In the genomic region with DNA sequence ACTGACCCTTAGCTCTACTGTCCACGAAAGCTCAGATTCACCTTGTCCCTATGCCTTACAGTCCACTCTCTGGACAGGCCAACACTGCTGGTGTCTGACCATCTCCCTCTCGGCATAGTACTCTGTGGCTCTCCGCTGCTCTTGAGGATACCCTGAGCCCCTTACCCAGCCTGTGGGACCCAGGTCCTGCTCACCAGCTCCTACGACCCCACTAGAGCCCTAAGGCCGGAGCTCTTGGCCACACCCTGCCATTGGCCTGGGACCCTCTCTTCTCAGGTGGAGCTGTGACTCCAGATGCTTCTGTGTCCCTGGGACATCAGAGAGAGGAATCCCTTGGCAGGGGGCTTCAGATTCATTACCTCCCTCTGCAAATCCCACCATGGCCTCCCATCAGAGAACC, we compare ENCODE assay signal across 24 mouse cellular contexts. TPM values are rescaled to one million over a fixed set of nuclear protein-coding genes. Genes with fewer than 3 reads are reported as not detected.
DNase-seq lines count a peak whose midpoint lies in the region; ATAC-seq lines count a peak whose summit lies in the region.
"Had no signal": no experiment of that assay in that cellular context is flagged by ENCODE, and none has a peak within 500 bp of the region (broad histone marks: within the 10 kb centered on the region; RNA-seq: fewer than 3 reads in every experiment).

No protein-coding gene starts in this region.

- H3K4me2 ChIP-seq in kidney, embryonic 16.5 days (replicated peaks; ENCODE audit: low read depth, low read length): no peak overlapping the region
- H3K4me2 ChIP-seq in lung, embryonic 15.5 days: no peak overlapping the region
- H3K4me2 ChIP-seq: limb, embryonic 12.5 days; neural tube, embryonic 13.5 days had no signal

- no peak overlapping the region for H3K4me3 ChIP-seq in kidney, embryonic 16.5 days (ENCODE audit: low read length)
- no peak overlapping the region for H3K4me3 ChIP-seq in lung, embryonic 15.5 days
- H3K4me3 ChIP-seq in brown adipose tissue, adult 24 weeks (ENCODE audit: insufficient read depth, low read depth, low read length): peak overlapping the region; percentile 46
- H3K4me3 ChIP-seq in embryonic facial prominence, embryonic 10.5 days: no peak overlapping the region
- H3K4me3 ChIP-seq: limb, embryonic 12.5 days; neural tube, embryonic 13.5 days had no signal

- H3K36me3 ChIP-seq in kidney, embryonic 16.5 days (ENCODE audit: insufficient read depth, low read length): no peaks in the 10 kb centered on the region
- no peaks in the 10 kb centered on the region for H3K36me3 ChIP-seq in lung, embryonic 15.5 days
- no peaks in the 10 kb centered on the region for H3K36me3 ChIP-seq in embryonic facial prominence, embryonic 10.5 days (replicated peaks)
- H3K36me3 ChIP-seq: limb, embryonic 12.5 days; neural tube, embryonic 13.5 days had no signal

- H3K9me3 ChIP-seq in kidney, embryonic 16.5 days (ENCODE audit: low read length): peaks cover 4% of the 10 kb centered on the region
- no peaks in the 10 kb centered on the region for H3K9me3 ChIP-seq in lung, embryonic 15.5 days
- no peaks in the 10 kb centered on the region for H3K9me3 ChIP-seq in embryonic facial prominence, embryonic 10.5 days
- H3K9me3 ChIP-seq: limb, embryonic 12.5 days; neural tube, embryonic 13.5 days had no signal

- H3K9ac ChIP-seq in kidney, embryonic 16.5 days (replicated peaks; ENCODE audit: low read length): no peak overlapping the region
- no peak overlapping the region for H3K9ac ChIP-seq in lung, embryonic 15.5 days
- H3K9ac ChIP-seq: limb, embryonic 12.5 days; liver, embryonic 14.5 days; neural tube, embryonic 13.5 days had no signal

- DNase-seq in heart, adult 11 months: peak; percentile 93
- DNase-seq in heart, adult 18-20 months: no peak
- no peak for DNase-seq in kidney, postnatal 14 days
- DNase-seq in lung, postnatal 10 days: no peak
- DNase-seq in embryonic facial prominence, embryonic 10.5 days (ENCODE audit: low spot score): no peak
- DNase-seq: adrenal gland, postnatal 10 days; cerebellum, adult 8-10 months; cerebellum, postnatal 36 days; embryo, embryonic 11 days; gastrocnemius, postnatal 10 days; heart, postnatal 10 days; midbrain, embryonic 14.5 days; thymus, adult 18-20 months; thymus, postnatal 36 days had no signal

- H3K27ac ChIP-seq in kidney, embryonic 16.5 days (ENCODE audit: low read length): peak overlapping the region; percentile 74; the same call in 1 of the 2 replicates
- H3K27ac ChIP-seq in lung, embryonic 15.5 days: peak overlapping the region; percentile 70; the same call in 1 of the 2 replicates
- peak overlapping the region; percentile 59 for H3K27ac ChIP-seq in brown adipose tissue, adult 24 weeks (replicated peaks; ENCODE audit: low read depth, low read length)
- H3K27ac ChIP-seq in embryonic facial prominence, embryonic 10.5 days (replicated peaks): no peak overlapping the region
- H3K27ac ChIP-seq: hindbrain, postnatal 0 days; limb, embryonic 12.5 days; liver, embryonic 14.5 days; neural tube, embryonic 13.5 days had no signal

- no peaks in the 10 kb centered on the region for H3K27me3 ChIP-seq in kidney, embryonic 16.5 days (ENCODE audit: insufficient read depth, low read length)
- no peaks in the 10 kb centered on the region for H3K27me3 ChIP-seq in lung, embryonic 15.5 days
- peaks cover 14% of the 10 kb centered on the region for H3K27me3 ChIP-seq in embryonic facial prominence, embryonic 10.5 days (replicated peaks; ENCODE audit: low read depth, poor library complexity, severe bottlenecking)
- H3K27me3 ChIP-seq: limb, embryonic 12.5 days had no signal

- peaks cover 15% of the 10 kb centered on the region for H3K4me1 ChIP-seq in kidney, embryonic 16.5 days (ENCODE audit: insufficient read depth, low read length)
- peaks cover 48% of the 10 kb centered on the region for H3K4me1 ChIP-seq in lung, embryonic 15.5 days
- peaks cover 39% of the 10 kb centered on the region for H3K4me1 ChIP-seq in brown adipose tissue, adult 24 weeks (ENCODE audit: control insufficient read depth, insufficient read depth, insufficient read length, low read length)
- H3K4me1 ChIP-seq in embryonic facial prominence, embryonic 10.5 days: peaks cover 26% of the 10 kb centered on the region

- 90% methylated on average over 5 of the region's 5 CpGs for WGBS in kidney, embryonic 16.5 days
- WGBS in lung, embryonic 15.5 days: 82% methylated on average over 5 of the region's 5 CpGs
- WGBS in embryonic facial prominence, embryonic 10.5 days: 94% methylated on average over 5 of the region's 5 CpGs

- no peak for ATAC-seq in kidney, embryonic 16.5 days (ENCODE audit: low FRiP score, low TSS enrichment)
- no peak for ATAC-seq in lung, embryonic 15.5 days (ENCODE audit: borderline replicate concordance, extremely low read depth, low FRiP score, low TSS enrichment)
- ATAC-seq: forebrain, embryonic 14.5 days; hindbrain, postnatal 0 days had no signal

RNA-seq across cellular contexts. Expression of gene Fblim1, which starts 0.5 kb away (rescaled TPM):
- 100 to 1,000 TPM; 233 to 291 TPM for total RNA-seq in heart, adult 18-20 months (2021)
- 76.4 and 85.2 TPM in 2 replicates for polyA plus RNA-seq in kidney, embryonic 16.5 days (2015; fragmentation: Nextera tagmentation; extraction: Ambion mirVana)
- polyA plus RNA-seq in lung, embryonic 15.5 days (2015; fragmentation: Nextera tagmentation; extraction: Ambion mirVana): 73.5 TPM in 2 replicates
- polyA plus RNA-seq in brown adipose tissue, adult 24 weeks (2012; ENCODE audit: insufficient read depth, insufficient read length, missing spikeins): 2.1 and 3.6 TPM in 2 replicates
- polyA plus RNA-seq in embryonic facial prominence, embryonic 10.5 days (2016; fragmentation: Nextera tagmentation; extraction: Ambion mirVana): 56.3 and 68.1 TPM in 2 replicates
- total RNA-seq: megakaryocyte-erythroid progenitor cell, adult 5-6 weeks had no signal

RNA-seq across cellular contexts. Expression of gene Tmem82, which starts 13.0 kb away (rescaled TPM):
- 10 to 100 TPM; 18.7 to 20.7 TPM for total RNA-seq in heart, adult 18-20 months (2021)
- polyA plus RNA-seq in kidney, embryonic 16.5 days (2015; fragmentation: Nextera tagmentation; extraction: Ambion mirVana): 4.3 and 5.4 TPM in 2 replicates
- polyA plus RNA-seq in lung, embryonic 15.5 days (2015; fragmentation: Nextera tagmentation; extraction: Ambion mirVana): 0.49 and 0.58 TPM in 2 replicates
- polyA plus RNA-seq in brown adipose tissue, adult 24 weeks (2012; ENCODE audit: insufficient read depth, insufficient read length, missing spikeins): 1.1 TPM in 1 of 2 replicates, not detected in the other
- 1.5 and 2.1 TPM in 2 replicates for polyA plus RNA-seq in embryonic facial prominence, embryonic 10.5 days (2016; fragmentation: Nextera tagmentation; extraction: Ambion mirVana)
- polyA plus RNA-seq: forebrain, embryonic 14.5 days had no signal

RNA-seq across cellular contexts. Expression of gene Slc25a34, which starts 18.2 kb away (rescaled TPM):
- total RNA-seq in heart, adult 18-20 months (2021): 100 to 1,000 TPM; 109 to 132 TPM
- polyA plus RNA-seq in kidney, embryonic 16.5 days (2015; fragmentation: Nextera tagmentation; extraction: Ambion mirVana): 0.54 and 0.69 TPM in 2 replicates
- 0.05 and 0.09 TPM in 2 replicates for polyA plus RNA-seq in lung, embryonic 15.5 days (2015; fragmentation: Nextera tagmentation; extraction: Ambion mirVana)
- polyA plus RNA-seq in brown adipose tissue, adult 24 weeks (2012; ENCODE audit: insufficient read depth, insufficient read length, missing spikeins): 4.5 and 12.7 TPM in 2 replicates
- 0.09 TPM in 1 of 2 replicates, not detected in the other for polyA plus RNA-seq in embryonic facial prominence, embryonic 10.5 days (2016; fragmentation: Nextera tagmentation; extraction: Ambion mirVana)
- total RNA-seq: megakaryocyte-erythroid progenitor cell, adult 5-6 weeks had no signal
- polyA plus RNA-seq: forebrain, embryonic 14.5 days; hindbrain, embryonic 11.5 days; limb, embryonic 12.5 days had no signal

RNA-seq across cellular contexts. Expression of gene Plekhm2, which starts 59.3 kb away (rescaled TPM):
- total RNA-seq in heart, adult 18-20 months (2021): 100 to 1,000 TPM; 100 to 102 TPM
- 6.4 TPM in 2 replicates for polyA plus RNA-seq in kidney, embryonic 16.5 days (2015; fragmentation: Nextera tagmentation; extraction: Ambion mirVana)
- 5.5 and 6.2 TPM in 2 replicates for polyA plus RNA-seq in lung, embryonic 15.5 days (2015; fragmentation: Nextera tagmentation; extraction: Ambion mirVana)
- polyA plus RNA-seq in brown adipose tissue, adult 24 weeks (2012; ENCODE audit: insufficient read depth, insufficient read length, missing spikeins): 8.8 and 12.9 TPM in 2 replicates
- polyA plus RNA-seq in embryonic facial prominence, embryonic 10.5 days (2016; fragmentation: Nextera tagmentation; extraction: Ambion mirVana): 4.9 and 5.2 TPM in 2 replicates

Comparison
In these comparisons a context has a peak if more than half of its experiments do, and no peak if none do; other contexts are left out.
1. RNA of gene Fblim1, which starts 0.5 kb away (polyA plus RNA-seq): 76.4 to 85.2 TPM in kidney, embryonic 16.5 days, 73.5 TPM in lung, embryonic 15.5 days and 56.3 to 68.1 TPM in embryonic facial prominence, embryonic 10.5 days; 2.1 to 3.6 TPM in brown adipose tissue, adult 24 weeks; every median in the first group is over 10 times any median in the second.